Mouse (Mus musculus) 416B (cell line): ENCODE measurements around the gene Gm20388.
A peak's percentile ranks its signal among the peaks of the same experiment; 100 is the strongest.
"Not testable (repeated sequence)": the region's sequence is repeated elsewhere in the genome, so short reads cannot be mapped to it uniquely, and the experiment has no call there.

Source experiments
- DNase-seq: peaks from one replicate; pipeline ENCODE4 v3.0.0; 2011; ENCODE audit warnings: low read depth

The Gm20388 gene

DNA sequence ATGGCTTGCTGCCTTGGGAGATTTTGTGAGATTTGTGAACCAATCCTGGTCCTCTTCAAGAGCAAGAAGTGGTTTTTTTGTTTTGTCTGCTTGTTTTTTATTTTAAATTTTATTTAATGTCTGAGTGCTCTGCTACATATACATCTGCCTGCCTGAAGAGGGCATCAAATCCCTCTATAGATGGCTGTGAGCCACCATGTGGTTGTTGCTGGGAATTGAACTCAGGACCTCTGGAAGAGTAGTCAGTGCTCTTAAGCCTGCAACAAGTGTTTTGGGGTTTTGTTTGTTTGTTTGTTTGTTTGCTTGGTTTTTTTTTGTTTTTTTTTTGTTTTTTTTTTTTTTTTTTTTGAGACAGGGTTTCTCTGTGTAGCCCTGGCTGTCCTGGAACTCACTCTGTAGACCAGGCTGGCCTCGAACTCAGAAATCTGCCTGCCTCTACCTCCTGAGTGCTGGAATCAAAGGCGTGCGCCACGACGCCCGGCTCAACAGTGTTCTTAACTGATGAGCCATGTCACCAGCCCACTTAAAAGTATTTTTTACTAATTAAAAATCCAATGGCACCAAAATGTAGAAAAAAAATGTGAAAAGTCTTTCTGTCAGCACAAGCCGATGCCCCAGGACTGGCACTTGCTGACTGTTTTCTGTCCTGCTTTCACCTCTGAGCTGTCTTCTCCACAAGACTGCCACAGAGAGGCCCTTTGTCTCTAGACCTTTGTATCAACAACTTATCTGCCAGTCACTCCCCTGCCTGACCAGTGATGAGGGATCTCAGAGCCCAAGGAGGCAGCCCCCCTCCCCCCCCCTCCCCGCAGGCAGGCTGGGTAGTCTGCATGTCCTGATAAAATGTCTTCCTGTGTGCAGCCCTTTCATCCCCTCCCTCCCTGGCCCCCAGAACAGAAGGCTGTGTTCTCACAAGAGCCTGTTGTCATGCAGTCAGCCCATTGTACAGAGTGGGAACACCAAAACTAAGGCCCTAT is 3505.6 kb downstream of the Gm20388 start:
- DNase-seq: peak; percentile 89

DNA sequence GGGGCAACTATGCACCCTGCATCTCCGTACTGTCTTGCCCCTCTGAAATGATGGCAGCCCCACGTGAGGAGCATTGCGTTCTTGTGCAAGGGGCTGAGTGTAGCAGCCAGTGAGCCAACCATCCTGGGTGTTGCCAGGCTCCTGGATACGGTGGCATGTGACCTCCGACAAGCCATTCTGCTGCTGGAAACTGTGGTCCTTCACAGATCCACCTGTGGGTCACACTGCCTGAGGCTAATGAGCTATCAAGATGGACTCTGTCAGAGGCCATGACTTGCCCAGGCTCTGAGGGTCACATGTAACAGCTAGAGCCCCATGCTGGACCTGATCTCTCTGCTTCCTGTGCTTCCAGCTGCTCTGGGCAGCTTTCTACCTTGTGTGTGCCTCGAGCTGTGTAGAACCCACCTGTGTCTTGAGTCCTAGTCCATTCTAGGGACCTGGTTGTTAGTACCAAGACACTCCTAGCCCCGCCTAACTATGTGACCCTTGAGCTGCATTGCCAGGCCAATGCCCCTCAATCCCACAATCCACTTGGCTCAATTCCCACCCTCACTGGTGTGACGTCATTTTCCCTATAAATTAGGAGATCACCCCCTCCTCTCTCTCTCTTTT is 3506.4 kb downstream of the Gm20388 start:
- no peak for DNase-seq

DNA sequence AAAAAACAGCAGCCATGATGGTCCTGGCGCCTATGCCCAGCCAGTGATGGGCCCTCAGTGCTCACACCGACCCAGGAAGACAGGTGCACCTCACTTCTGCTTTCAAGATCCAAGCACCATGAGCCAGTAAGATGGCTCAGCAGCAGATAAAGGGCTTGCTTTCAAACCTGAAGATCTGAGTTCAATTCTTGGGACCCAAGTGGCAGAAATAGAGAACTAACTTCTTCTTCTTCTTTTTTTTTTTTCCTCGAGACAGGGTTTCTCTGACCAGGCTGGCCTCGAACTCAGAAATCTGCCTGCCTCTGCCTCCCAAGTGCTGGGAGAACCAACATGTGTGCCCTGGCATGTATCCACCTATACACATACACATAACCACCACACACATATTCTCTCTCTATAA is 3509.1 kb downstream of the Gm20388 start:
- no peak for DNase-seq

DNA sequence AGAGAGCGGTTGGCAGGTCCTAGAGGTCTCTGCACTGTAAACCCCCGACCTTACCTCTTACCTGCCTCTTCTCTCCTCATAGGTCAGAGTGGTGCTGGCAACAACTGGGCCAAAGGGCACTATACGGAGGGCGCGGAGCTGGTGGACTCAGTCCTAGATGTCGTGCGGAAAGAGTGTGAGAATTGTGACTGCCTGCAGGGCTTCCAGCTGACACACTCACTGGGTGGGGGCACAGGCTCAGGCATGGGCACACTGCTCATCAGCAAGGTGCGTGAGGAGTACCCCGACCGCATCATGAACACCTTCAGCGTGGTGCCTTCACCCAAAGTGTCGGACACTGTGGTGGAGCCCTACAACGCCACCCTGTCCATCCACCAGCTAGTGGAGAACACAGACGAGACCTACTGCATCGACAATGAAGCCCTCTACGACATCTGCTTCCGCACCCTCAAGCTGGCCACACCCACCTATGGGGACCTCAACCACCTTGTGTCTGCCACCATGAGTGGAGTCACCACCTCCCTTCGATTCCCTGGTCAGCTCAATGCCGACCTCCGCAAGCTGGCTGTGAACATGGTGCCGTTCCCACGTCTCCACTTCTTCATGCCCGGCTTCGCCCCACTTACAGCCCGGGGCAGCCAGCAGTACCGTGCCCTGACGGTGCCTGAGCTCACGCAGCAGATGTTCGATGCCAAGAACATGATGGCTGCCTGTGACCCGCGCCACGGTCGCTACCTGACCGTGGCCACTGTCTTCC is 3510.1 kb downstream of the Gm20388 start:
- DNase-seq: no peak

DNA sequence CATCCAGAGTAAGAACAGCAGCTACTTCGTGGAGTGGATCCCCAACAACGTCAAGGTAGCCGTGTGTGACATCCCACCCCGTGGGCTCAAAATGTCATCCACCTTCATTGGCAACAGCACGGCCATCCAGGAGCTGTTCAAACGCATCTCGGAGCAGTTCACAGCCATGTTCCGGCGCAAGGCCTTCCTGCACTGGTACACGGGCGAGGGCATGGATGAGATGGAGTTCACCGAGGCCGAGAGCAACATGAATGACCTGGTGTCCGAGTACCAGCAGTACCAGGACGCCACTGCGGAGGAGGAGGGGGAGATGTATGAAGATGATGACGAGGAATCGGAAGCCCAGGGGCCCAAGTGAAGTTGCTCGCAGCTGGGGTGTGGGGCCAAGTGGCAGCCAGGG is 3510.7 kb downstream of the Gm20388 start:
- no peak for DNase-seq

DNA sequence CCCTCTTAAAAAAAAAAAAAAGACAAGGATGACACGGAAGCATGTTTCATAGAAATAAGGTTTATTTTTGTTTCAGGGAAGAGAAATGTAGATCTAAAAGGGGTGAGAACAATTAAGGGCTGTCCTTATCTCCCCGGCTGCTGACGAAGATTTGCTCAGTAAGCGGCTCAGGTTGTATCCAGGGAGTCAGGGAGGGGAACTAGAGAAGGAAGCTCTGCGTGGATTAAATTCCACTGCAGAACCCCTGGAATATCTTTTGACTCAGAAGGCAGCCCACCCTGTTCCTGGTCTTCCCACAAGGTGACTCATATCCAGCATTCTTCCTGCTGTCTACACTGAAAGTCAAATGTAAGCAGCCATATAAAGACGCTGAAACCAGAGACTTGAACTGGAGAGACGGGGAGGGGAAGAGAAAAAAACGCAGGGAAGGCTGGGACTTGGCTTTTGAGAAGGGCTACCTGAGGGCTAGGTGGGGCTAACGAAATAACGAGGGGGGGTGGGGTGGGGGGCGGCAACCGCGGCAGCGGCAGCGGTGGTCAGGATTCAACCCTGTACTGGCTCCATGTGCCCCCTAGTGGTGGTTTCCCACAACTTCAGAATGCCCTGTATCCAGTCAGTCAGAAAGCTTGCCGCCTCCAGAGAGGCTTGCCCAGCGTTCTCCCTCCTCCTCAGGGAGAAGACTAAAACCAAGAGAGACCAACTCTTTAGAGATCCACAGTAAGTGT is 3511.6 kb downstream of the Gm20388 start:
- peak; percentile 75 for DNase-seq

DNA sequence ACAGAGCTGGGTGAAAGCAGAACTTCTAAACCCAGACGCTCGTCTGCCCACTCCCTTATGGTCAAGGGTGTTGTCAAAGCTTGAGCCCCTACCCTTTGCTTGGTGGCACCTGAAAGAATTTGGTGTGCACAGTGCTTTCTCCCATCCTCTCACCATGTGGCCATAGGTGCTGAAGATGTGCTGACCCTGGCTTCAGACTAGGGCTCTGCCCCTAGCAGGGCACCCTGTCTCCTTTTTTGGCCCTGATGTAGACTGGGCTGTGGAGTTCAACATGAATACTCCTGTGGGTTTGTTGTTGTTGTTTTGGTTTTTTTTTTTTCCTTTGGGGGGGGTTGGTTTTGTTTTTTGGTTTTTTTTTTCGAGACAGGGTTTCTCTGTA is 3512.1 kb downstream of the Gm20388 start:
- DNase-seq: no peak

DNA sequence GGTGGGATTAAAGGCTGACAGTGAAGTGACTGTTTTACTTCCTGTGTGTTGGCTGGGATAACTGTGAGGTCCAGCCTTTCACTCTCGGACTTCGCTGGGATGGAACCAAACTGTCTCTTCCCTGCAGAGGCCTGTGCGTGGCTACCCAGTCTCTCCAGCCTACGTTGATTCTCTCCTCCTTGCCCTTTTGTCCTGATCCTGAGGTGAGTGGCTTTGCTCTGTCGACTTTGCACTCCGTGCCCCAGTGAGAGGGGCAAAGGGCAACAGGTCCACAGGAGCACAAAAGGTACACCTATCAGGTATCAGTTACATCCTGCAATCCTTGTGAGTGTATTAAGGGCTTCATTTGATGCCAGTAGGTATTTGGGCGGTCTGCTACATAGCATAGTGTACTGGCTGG is 3512.8 kb downstream of the Gm20388 start, which contains the start of gene Def8:
Gene Def8, plus strand, starts transcription at position 87 of the 400 bp plus-strand sequence.
- DNase-seq: no peak

DNA sequence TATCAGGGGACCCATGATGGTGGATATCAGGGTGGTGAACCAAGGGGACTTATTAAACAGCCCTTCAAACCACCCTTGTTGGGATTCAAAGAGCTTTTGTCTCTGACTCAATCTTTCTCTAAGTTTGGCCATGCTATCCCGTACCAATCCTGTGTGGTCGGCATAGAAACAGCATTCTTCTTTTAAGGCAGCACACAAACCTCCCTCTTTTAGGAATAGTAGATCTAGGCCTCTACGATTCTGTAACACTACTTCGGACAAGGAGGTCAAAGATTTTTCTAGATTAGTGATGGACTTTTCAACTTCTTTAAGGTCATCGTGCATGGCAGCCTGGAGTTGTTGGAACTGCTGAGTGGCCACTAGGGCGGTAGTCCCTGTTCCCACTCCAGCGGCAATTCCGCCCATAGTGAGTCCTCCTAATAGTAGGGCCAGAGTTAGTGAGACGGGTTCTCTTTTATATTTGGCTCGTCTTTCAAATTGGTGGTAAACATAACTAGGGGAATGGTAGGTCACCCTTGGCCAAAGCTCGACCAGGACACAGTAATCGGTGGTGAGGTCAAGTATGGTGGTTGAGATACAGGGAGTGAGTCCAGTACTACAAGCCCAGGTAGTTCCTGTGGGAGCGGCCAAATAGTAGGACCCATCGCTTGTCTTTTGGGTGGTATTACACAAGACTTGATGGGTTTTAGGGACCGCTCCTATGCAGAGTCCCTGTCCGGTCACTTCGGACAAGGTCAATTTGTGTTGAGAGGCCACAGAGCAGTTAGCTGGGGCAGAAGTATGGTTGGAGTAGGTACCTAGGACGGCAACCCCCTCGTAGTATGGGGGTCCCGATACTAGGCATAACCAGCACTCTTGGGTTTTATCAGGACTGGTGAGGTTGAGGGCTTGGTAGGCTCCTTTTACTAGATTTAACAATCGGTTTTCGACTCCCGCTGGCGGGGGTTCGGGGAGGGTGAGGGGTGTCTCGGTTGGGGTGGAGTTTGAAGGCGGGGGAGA is 3516.2 kb downstream of the Gm20388 start:
- no peak for DNase-seq

DNA sequence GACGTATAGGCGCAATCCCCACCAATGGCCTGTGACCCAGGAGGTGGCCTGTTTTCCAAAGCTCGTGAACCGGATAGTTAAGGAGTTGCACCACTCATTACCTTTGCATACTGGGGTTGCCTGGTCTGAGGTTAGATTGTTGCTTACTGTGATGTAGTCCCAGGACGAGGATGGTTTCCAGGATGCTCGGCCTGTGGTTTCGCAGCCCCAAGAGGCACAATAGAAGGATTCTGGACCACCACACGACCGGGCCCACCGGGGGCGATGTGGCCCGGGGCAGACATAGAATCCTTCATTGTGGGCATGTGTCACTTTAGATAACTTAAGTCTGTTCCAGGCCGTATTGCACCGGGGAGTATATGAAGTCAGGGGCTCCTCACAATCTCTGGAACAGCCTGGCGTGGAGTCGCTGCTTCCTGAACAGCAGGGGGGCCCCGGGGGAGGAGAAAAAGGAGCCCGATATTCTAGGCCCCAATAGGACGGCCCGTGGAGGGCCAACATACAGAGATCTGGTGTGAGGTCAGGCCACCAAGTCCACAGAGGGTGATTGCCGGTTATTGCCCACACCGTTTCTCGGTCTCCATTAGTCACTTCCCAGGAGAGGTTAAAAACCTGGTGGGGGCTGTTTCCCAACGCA is 3517.1 kb downstream of the Gm20388 start:
- DNase-seq: no peak

DNA sequence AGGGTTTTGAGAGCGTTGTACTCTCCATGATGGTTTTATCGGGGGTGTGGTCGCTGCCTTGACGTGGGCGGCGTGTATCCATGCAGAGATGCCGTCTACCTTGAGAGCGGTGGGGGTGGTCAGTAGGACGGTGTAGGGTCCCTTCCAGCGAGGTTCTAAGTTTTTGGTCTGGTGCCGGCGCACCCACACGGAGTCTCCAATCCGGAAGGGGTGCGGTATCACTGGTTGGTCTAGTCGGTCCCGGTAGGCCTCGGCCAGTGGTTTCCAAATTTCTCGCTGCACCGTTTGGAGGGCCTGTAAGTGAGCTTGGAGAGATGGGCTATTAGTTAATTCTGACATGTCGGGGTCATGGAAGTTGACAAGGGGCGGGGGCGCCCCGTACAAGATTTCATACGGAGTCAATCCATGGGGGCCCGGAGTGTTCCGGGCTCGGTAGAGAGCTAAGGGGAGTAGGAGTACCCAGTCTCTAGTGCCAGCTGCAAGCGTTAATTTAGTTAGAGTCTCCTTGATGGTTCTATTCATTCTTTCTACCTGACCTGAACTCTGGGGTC is 3517.8 kb downstream of the Gm20388 start:
- DNase-seq: no peak

DNA sequence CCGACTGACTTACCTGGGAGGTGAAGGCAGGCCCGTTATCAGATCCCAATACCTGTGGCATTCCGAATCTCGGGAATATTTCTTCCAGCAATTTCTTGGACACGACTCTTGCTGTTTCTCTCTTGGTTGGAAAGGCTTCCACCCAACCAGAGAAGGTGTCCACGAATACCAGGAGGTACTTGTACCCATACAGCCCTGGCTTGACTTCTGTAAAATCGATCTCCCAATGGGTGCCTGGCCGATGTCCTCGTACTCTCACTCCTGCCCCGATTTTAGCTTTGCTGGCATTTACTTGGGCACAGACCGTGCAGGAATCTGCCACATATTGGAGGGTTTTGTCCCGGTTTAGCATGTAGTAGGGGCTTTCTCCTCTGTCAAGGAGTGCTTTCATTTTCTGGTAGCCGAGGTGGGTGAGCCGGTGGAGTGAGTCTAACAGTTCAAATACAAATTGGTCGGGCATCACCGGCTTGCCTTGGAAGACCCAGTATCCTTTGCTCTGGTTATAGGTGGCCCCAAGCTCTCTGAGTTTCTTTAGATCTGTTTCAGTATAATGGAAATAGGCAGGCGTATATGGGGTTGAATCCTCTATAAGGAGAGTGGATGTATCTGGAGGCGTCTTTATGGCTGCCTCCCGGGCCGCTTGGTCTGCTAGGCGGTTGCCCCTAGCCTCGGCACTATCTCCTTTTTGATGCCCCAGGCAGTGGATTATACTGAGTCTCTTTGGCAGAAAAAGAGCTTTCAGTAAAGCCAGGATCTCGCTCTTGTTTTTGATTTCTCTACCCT is 3518.5 kb downstream of the Gm20388 start:
- DNase-seq: no peak

DNA sequence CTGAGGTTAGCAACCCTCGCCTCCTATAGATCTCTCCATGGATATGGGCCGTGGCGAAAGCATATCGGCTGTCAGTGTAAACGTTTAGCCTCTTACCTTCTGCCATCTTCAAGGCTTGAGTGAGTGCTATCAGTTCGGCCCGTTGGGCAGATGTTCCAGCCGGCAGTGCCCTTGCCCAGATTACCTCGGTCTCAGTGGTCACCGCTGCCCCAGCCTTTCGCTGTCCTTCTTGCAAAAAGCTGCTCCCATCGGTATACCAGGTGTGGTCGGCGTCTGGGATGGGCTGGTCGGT is 3519.0 kb downstream of the Gm20388 start:
- DNase-seq: not testable (repeated sequence)

DNA sequence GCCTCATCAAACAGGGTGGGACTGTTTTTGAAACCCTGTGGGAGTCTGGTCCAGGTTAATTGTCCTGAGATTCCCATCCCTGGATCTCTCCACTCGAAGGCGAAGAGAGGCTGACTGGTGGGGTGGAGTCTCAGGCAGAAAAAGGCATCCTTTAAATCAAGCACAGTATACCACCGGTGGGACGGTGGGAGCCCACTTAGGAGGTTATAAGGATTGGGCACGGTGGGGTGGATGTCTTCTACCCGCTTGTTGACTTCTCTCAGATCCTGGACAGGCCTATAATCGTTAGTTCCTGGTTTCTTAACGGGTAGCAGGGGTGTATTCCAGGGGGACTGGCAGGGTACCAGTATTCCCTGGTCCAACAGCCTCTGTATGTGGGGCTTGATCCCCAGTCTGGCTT is 3520.3 kb downstream of the Gm20388 start:
- not testable (repeated sequence) for DNase-seq

DNA sequence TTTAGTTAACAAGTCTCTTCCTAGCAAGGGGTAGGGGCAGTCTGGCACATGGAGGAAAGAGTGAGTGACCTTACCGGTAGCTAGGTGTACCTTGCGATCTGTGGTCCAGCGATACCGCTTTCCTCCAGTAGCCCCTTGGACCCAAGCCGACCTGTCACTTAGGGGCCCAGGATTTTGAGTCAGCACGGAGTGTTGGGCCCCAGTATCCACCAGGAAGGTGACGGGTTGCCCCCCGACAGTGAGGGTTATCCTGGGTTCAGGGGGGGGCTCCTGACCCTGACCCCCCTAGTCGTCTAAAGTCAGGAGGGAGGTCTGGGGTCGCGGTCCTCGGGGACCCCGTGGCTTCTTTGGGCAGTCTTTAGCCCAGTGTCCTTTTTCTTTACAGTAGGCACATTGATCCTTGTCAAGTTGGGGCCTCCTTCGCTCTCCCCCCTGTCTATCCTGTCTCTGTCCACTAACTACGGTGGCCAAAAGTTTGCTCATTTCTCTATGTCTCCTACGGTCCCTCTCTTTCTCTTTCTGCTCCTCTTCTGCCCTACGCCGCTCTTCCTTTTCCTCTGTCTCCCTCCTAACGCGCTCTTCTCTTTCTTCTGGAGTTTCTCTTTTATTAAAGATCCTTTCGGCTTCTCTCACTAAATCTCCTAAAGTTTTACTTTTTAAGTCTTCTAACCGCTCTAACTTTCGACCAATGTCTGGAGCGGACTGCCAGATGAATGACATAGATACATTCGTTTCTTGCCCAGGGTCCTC is 3521.2 kb downstream of the Gm20388 start:
- no peak for DNase-seq

DNA sequence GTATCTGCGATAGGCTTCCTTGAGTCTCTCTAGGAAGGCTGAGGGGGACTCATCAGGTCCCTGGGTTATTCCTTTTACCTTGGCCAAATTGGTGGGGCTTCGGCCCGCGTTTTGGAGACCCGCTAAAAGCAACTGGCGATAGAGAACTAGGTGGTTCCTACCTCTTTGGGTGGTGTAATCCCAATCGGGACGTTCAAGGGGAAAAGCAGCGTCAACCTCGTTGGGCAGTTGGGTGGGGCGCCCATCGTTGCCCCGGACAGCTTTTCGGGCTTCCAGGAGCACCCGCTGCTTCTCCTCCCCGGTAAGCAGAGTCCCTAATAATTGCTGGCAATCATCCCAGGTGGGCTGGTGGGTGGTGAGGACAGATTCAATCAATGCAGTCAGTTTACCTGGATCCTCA is 3521.7 kb downstream of the Gm20388 start:
- no peak for DNase-seq

DNA sequence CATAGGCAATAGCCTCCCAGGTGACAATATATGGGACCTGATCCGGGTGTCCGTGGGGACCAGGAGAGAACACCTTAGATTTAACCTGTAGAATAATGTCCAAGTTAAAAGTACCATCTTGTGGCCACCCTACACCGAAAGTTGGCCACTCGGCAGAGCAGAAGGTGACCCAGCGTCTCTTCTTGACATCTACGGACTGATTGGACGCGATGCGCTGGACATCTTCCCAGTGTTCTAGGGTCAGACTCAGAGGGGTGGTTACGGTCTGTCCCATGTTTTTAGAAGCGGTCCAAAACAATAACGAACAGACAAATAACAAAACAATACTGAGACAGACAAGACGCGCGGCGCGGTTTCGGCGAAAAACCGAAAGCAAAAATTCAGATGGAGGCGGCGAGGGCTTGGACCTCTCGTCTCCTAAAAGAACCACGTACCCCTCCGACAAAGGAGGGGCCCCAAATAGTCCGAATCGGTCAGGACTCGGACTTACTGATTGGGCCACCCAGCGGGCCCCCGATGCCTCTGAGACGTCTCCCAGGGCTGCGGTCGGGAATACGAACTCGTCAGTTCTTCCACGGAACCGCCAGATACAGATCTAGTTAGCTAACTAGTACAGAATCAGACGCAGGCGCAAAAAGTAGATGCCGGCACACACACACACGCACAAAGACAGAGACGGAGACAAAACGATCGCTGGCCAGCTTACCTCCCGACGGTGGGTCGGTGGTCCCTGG is 3522.8 kb downstream of the Gm20388 start:
- DNase-seq: not testable (repeated sequence)

DNA sequence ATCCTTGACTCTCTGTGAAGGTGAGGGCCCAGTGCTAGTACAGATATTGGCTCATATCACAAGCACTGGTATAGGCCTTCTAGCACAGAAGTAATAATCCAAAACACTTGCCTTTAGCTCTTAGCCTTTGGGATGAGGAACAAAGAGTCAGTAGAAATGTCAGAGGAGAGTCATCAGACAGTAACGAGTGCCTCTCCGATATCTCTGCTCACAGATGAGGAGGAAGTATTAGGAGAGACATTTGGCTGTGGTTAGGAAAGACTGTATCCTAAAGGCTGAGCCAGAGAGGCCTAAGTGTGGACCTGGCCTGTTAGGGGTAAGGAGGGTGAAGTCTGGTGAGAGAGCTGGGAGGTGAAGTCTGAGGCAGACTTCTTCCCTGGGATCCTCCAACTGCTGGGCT is 3531.1 kb downstream of the Gm20388 start:
- no peak for DNase-seq
